Mouse (Mus musculus): ENCODE measurements around the gene Ptprk.

- TF ChIP-seq EP300 (IDR thresholded peaks at IDR 0.05; ENCODE audit: insufficient read depth, low read depth, low read length) = no peak
- peak; percentile 55 for TF ChIP-seq CTCF (IDR thresholded peaks at IDR 0.05)
- TF ChIP-seq POLR2A (IDR thresholded peaks at IDR 0.05; ENCODE audit: insufficient read depth, low read depth, low read length) = no peak
Measured at GRCm38 (mm10) chr10:28078270-28078669, 3.6 kb downstream of the Ptprk start.
